Comparison of ENCODE assay signal across 17 mouse cellular contexts in genomic region chr3:154118992-154119603, GRCm38 (mm10).
DNase-seq lines count a peak whose midpoint lies in the region; ATAC-seq lines count a peak whose summit lies in the region.
"Had no signal": no experiment of that assay in that cellular context is flagged by ENCODE, and none has a peak within 500 bp of the region (broad histone marks: within the 10 kb centered on the region; RNA-seq: fewer than 3 reads in every experiment).

No protein-coding gene starts in this region.

- no peak overlapping the region for H3K9ac ChIP-seq in hindbrain, embryonic 13.5 days
- H3K9ac ChIP-seq in neural tube, embryonic 11.5 days (ENCODE audit: low read length) = no peak overlapping the region
- H3K9ac ChIP-seq in neural tube, embryonic 15.5 days (replicated peaks) = no peak overlapping the region
- H3K9ac ChIP-seq: liver, embryonic 13.5 days; stomach, embryonic 15.5 days had no signal

- no peak overlapping the region for H3K4me2 ChIP-seq in hindbrain, embryonic 13.5 days
- no peak overlapping the region for H3K4me2 ChIP-seq in neural tube, embryonic 11.5 days (ENCODE audit: low read depth)
- no peak overlapping the region for H3K4me2 ChIP-seq in neural tube, embryonic 15.5 days
- H3K4me2 ChIP-seq: liver, embryonic 13.5 days; stomach, embryonic 15.5 days had no signal

- H3K27me3 ChIP-seq in hindbrain, embryonic 10.5 days (ENCODE audit: insufficient read depth, poor library complexity, severe bottlenecking) = peaks cover 7% of the 10 kb centered on the region; the same call in 1 of the 2 replicates
- H3K27me3 ChIP-seq in hindbrain, embryonic 13.5 days = peaks cover 4% of the 10 kb centered on the region; the same call in 1 of the 2 replicates
- no peaks in the 10 kb centered on the region for H3K27me3 ChIP-seq in neural tube, embryonic 11.5 days (ENCODE audit: control insufficient read depth, insufficient read depth, low read length)
- 0 out of 2 replicates have a peak, but pooled peaks cover 3% of the 10 kb centered on the region for H3K27me3 ChIP-seq in neural tube, embryonic 15.5 days (replicated peaks)
- H3K27me3 ChIP-seq: CH12.LX; liver, embryonic 13.5 days; stomach, embryonic 15.5 days had no signal

- no peak overlapping the region for H3K4me3 ChIP-seq in hindbrain, embryonic 10.5 days
- H3K4me3 ChIP-seq in hindbrain, embryonic 13.5 days = no peak overlapping the region
- no peak overlapping the region for H3K4me3 ChIP-seq in neural tube, embryonic 11.5 days (ENCODE audit: low read depth, low read length)
- H3K4me3 ChIP-seq in neural tube, embryonic 15.5 days (replicated peaks) = no peak overlapping the region
- H3K4me3 ChIP-seq: erythroblast, embryonic 14.5 days; gastrocnemius, adult 2 months; heart, embryonic 10.5 days; liver, embryonic 13.5 days; stomach, embryonic 15.5 days had no signal

- WGBS in hindbrain, embryonic 10.5 days = 44% methylated on average over 6 of the region's 6 CpGs
- WGBS in hindbrain, embryonic 13.5 days = 35% methylated on average over 6 of the region's 6 CpGs
- 43% methylated on average over 6 of the region's 6 CpGs for WGBS in neural tube, embryonic 11.5 days
- 48% methylated on average over 6 of the region's 6 CpGs for WGBS in neural tube, embryonic 15.5 days

- H3K4me1 ChIP-seq in hindbrain, embryonic 10.5 days (replicated peaks) = peaks cover 21% of the 10 kb centered on the region
- H3K4me1 ChIP-seq in hindbrain, embryonic 13.5 days (replicated peaks) = peaks cover 27% of the 10 kb centered on the region
- H3K4me1 ChIP-seq in neural tube, embryonic 11.5 days (ENCODE audit: control insufficient read depth, insufficient read depth, low read length) = no peaks in the 10 kb centered on the region
- peaks cover 8% of the 10 kb centered on the region for H3K4me1 ChIP-seq in neural tube, embryonic 15.5 days
- H3K4me1 ChIP-seq: heart, embryonic 10.5 days; liver, embryonic 13.5 days; stomach, embryonic 15.5 days had no signal

- H3K9me3 ChIP-seq in hindbrain, embryonic 10.5 days = no peaks in the 10 kb centered on the region
- no peaks in the 10 kb centered on the region for H3K9me3 ChIP-seq in hindbrain, embryonic 13.5 days
- no peaks in the 10 kb centered on the region for H3K9me3 ChIP-seq in neural tube, embryonic 11.5 days (ENCODE audit: control insufficient read depth, low read length)
- H3K9me3 ChIP-seq in neural tube, embryonic 15.5 days (replicated peaks) = no peaks in the 10 kb centered on the region
- H3K9me3 ChIP-seq: heart, embryonic 10.5 days; liver, embryonic 13.5 days; stomach, embryonic 15.5 days had no signal

- no peak overlapping the region; the same call in 1 of the 2 replicates for H3K27ac ChIP-seq in hindbrain, embryonic 10.5 days
- no peak overlapping the region for H3K27ac ChIP-seq in hindbrain, embryonic 13.5 days
- no peak overlapping the region for H3K27ac ChIP-seq in neural tube, embryonic 11.5 days (ENCODE audit: low read depth, low read length)
- no peak overlapping the region for H3K27ac ChIP-seq in neural tube, embryonic 15.5 days (replicated peaks)
- H3K27ac ChIP-seq: gastrocnemius, adult 2 months; heart, embryonic 10.5 days; liver, embryonic 13.5 days; stomach, embryonic 15.5 days had no signal

- no peaks in the 10 kb centered on the region for H3K36me3 ChIP-seq in hindbrain, embryonic 10.5 days
- H3K36me3 ChIP-seq in hindbrain, embryonic 13.5 days = no peaks in the 10 kb centered on the region
- H3K36me3 ChIP-seq in neural tube, embryonic 11.5 days (ENCODE audit: control insufficient read depth, insufficient read depth, low read length) = no peaks in the 10 kb centered on the region
- H3K36me3 ChIP-seq in neural tube, embryonic 15.5 days = no peaks in the 10 kb centered on the region
- H3K36me3 ChIP-seq: heart, embryonic 10.5 days; liver, embryonic 13.5 days; stomach, embryonic 15.5 days had no signal

- DNase-seq in hindbrain, embryonic 10.5 days (ENCODE audit: low spot score) = peak; percentile 29
- no peak for DNase-seq in neural tube, embryonic 11.5 days (ENCODE audit: low spot score)
- DNase-seq in cerebellum, postnatal 14 days = peak; percentile 29 to 46
- DNase-seq in lung, postnatal 14 days = no peak
- DNase-seq in spleen, postnatal 4 days (ENCODE audit: low spot score in 2 of 2) = no peak
- DNase-seq: gastrocnemius, adult 2 months; heart, postnatal 36 days; kidney, adult 11 months; kidney, postnatal 25 days; liver, embryonic 13.5 days; thymus, postnatal 14 days had no signal

- no peak for ATAC-seq in hindbrain, embryonic 13.5 days (ENCODE audit: low FRiP score)
- ATAC-seq in neural tube, embryonic 11.5 days (ENCODE audit: insufficient read depth, low FRiP score, low TSS enrichment) = 0 out of 2 replicates have a peak, but pooled peaks have one; percentile 32
- no peak for ATAC-seq in neural tube, embryonic 15.5 days (ENCODE audit: low FRiP score)

Comparison
In these comparisons a context has a peak if more than half of its experiments do, and no peak if none do; other contexts are left out.
1. DNase-seq: peak in hindbrain, embryonic 10.5 days (single experiment) and cerebellum, postnatal 14 days (2 of 2); none in neural tube, embryonic 11.5 days (single experiment), lung, postnatal 14 days (single experiment) and spleen, postnatal 4 days (0 of 2).